In the genomic region with DNA sequence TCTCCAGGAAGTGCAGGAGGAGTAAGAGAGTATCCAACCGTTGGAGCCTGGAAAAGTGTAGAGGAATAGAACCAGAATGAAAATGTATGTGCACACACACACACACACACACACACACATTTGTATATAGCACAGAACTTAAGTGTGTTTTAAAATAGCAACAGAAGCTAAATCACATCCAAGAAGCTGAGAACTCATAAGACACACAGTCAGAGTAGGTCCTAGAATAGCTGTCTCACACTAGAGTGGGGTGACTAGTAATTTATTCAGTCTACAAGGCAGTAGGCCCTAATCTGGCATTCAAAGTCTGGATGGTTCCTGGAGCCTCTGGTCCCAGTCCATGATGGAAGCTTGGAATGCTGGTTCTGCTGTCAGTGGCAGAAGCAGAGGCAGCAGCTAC, we compare ENCODE assay signal across 27 mouse cellular contexts. TPM values are rescaled to one million over a fixed set of nuclear protein-coding genes. Genes with fewer than 3 reads are reported as not detected.
"Had no signal": no experiment of that assay in that cellular context is flagged by ENCODE, and none has a peak within 500 bp of the region (broad histone marks: within the 10 kb centered on the region; RNA-seq: fewer than 3 reads in every experiment).

No protein-coding gene starts in this region.

- ATAC-seq: midbrain, embryonic 16.5 days had no signal

- DNase-seq: lung, adult 18-20 months; lung, embryonic 14.5 days; lung, postnatal 10 days; lung, postnatal 4 days; midbrain, embryonic 14.5 days; retina, postnatal 1 day; right cerebral cortex, adult 18-20 months; right cerebral cortex, postnatal 14 days; spleen, adult 18-20 months; thymus, adult 2 months; thymus, postnatal 25 days; thymus, postnatal 4 days had no signal

RNA-seq across cellular contexts. Expression of gene Fcrl5, which starts 5.0 kb away (rescaled TPM):
- total RNA-seq: megakaryocyte, adult 5-6 weeks; megakaryocyte-erythroid progenitor cell, adult 5-6 weeks had no signal
- polyA plus RNA-seq: lung, embryonic 14.5 days; lung, embryonic 16.5 days; midbrain, embryonic 10.5 days; midbrain, embryonic 12.5 days; midbrain, embryonic 14.5 days; midbrain, embryonic 16.5 days; myocyte; neural tube, embryonic 11.5 days; neural tube, embryonic 13.5 days; neural tube, embryonic 15.5 days; small intestine, adult 2 months; stomach, embryonic 14.5 days; stomach, embryonic 16.5 days; testis, adult 2 months; urinary bladder, adult 2 months had no signal
